Mouse (Mus musculus) kidney, embryonic 16.5 days (tissue): ENCODE data around the gene Gpr84. TPM values are rescaled to one million over a fixed set of nuclear protein-coding genes. Genes with fewer than 3 reads are reported as not detected.

Source experiments
- ATAC-seq: fragments of 200-750 bp; cut with Nextera tagmentation; 2 replicates; pipeline ENCODE4 v1.8.0; 2017; ENCODE audit warnings: moderate TSS enrichment; ENCODE audit not compliant: low FRiP score, low TSS enrichment
- H3K27ac ChIP-seq: fragments of 300-500 bp; sonication (generic); 2 replicates; pipeline ENCODE4 v1.5.1; 2014; ENCODE audit warnings: low read length
- H3K27me3 ChIP-seq: fragments of 300-500 bp; sonication (generic); 2 replicates; pipeline ENCODE4 v1.6.1; 2014; ENCODE audit warnings: low read length, control low read depth, mixed read lengths; ENCODE audit not compliant: insufficient read depth
- H3K36me3 ChIP-seq: fragments of 300-500 bp; sonication (generic); 2 replicates; pipeline ENCODE4 v1.6.1; 2014; ENCODE audit warnings: low read length, control low read depth, mixed read lengths; ENCODE audit not compliant: insufficient read depth
- H3K4me1 ChIP-seq: fragments of 300-500 bp; sonication (generic); 2 replicates; pipeline ENCODE4 v1.6.1; 2014; ENCODE audit warnings: low read length, control low read depth, mixed read lengths; ENCODE audit not compliant: insufficient read depth
- H3K4me2 ChIP-seq: fragments of 300-500 bp; sonication (generic); replicated peaks from 2 replicates; pipeline ENCODE4 v1.6.1; 2014; ENCODE audit warnings: low read depth, low read length
- H3K4me3 ChIP-seq: fragments of 300-500 bp; sonication (generic); 2 replicates; pipeline ENCODE4 v1.5.1; 2014; ENCODE audit warnings: mild to moderate bottlenecking, low read length
- H3K9ac ChIP-seq: fragments of 300-500 bp; sonication (generic); replicated peaks from 2 replicates; pipeline ENCODE4 v1.6.1; 2014; ENCODE audit warnings: low read length
- H3K9me3 ChIP-seq: fragments of 300-500 bp; sonication (generic); 2 replicates; pipeline ENCODE4 v1.6.1; 2016; ENCODE audit warnings: low read length, control low read depth
- WGBS: fragments of 180-500 bp; shearing (Covaris S2); extraction: QIAGEN DNeasy Blood & Tissue Kit; methylation state at CpG from one replicate; pipeline ENCODE4 v1.1.7; 2014; 5-methylcytosine and 5-hydroxymethylcytosine counted together
- polyA plus RNA-seq: library from polyadenylated mRNA; unstranded; fragments of >200 nt; fragmentation: Nextera tagmentation; extraction: Ambion mirVana; gene quantifications from 2 replicates; pipeline ENCODE4 v1.2.1, GENCODE M21; 2015

Gene Gpr84
- polyA plus RNA-seq, 1 experiment from 2014 or later, result 0.30 TPM

DNA sequence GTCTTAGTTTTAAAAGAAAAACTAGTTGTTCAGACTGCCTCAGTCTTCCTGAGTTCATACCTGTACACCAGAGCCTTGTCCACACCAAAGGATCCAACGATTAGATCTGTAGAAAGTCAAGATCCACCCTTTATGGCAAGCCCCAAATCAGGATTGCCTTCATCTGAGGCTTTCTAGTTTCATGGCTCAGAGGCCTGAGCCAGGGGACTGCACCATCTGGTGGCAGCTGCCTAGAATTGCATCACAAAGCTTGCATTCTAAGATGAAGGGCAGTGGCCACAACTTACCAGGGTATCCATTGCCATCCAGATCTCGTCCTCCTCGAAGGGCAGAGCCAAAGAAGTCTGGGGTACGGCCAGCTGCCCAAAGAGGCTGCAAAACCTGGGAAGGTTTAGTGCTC lies 42.4 kb upstream of the Gpr84 start:
- Histone ChIP-seq H3K4me2 (no peak overlapping the region), H3K36me3 (peaks cover 55% of the 10 kb centered on the region), H3K4me1 (no peaks in the 10 kb centered on the region), H3K27me3 (no peaks in the 10 kb centered on the region), H3K9me3 (no peaks in the 10 kb centered on the region), H3K27ac (no peak overlapping the region), H3K4me3 (no peak overlapping the region), H3K9ac (no peak overlapping the region)
- 35% methylated on average over 4 of the region's 4 CpGs for WGBS
- no peak; the same call in 1 of the 2 replicates for ATAC-seq

DNA sequence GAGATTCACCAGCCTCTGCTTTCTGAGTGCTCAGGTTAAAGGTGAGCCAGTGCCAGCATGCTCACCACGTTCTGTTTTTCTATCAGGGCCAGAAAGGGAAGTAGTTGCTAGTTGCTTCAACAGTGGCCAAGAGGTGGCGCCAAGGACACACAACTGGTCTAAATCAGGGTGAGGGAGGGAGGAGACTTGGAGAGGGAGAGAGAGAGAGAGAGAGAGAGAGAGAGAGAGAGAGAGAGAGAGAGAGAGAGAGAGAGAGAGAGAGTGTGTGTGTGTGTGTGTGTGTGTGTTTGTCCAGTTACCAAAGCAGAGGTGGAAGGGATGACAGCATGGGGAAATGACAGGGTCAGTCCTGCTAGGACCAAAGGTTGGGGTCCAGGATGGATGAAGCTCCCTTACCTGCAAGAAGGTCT lies 36.9 kb upstream of the Gpr84 start:
- Histone ChIP-seq H3K4me2 (no peak overlapping the region), H3K9me3 (no peaks in the 10 kb centered on the region), H3K4me3 (no peak overlapping the region), H3K9ac (no peak overlapping the region), H3K36me3 (peaks cover 64% of the 10 kb centered on the region), H3K27me3 (no peaks in the 10 kb centered on the region), H3K4me1 (no peaks in the 10 kb centered on the region), H3K27ac (no peak overlapping the region)
- WGBS, result 8% methylated on average over 2 of the region's 2 CpGs
- no peak for ATAC-seq

DNA sequence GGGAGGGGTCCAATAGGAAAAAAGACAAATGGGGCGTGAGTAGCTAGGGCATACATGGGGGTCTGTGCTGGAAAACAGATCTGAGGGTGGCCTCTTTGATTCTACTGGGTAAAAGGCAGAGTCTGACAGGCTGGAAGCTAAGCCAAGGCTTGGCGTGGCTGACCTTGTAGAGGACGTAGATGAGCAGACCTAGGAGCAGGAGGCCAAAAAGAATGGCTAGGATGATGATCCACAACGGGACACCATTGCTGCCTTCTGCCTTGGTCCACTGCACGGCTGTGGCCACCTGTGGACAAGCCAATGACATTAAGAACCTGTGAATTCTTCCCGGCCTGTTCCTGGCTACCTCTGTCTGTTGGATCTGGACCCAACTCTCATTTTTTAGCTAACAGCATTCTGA lies 35.4 kb upstream of the Gpr84 start:
- no peak overlapping the region for H3K27ac ChIP-seq
- peaks cover 49% of the 10 kb centered on the region for H3K36me3 ChIP-seq
- H3K9ac ChIP-seq, result no peak overlapping the region
- H3K9me3 ChIP-seq, result no peaks in the 10 kb centered on the region
- ATAC-seq, result no peak
- H3K4me2 ChIP-seq, result no peak overlapping the region
- peaks cover 10% of the 10 kb centered on the region; the same call in 1 of the 2 replicates for H3K27me3 ChIP-seq
- WGBS, result 86% methylated on average over 6 of the region's 6 CpGs
- H3K4me3 ChIP-seq, result no peak overlapping the region
- H3K4me1 ChIP-seq, result no peaks in the 10 kb centered on the region

DNA sequence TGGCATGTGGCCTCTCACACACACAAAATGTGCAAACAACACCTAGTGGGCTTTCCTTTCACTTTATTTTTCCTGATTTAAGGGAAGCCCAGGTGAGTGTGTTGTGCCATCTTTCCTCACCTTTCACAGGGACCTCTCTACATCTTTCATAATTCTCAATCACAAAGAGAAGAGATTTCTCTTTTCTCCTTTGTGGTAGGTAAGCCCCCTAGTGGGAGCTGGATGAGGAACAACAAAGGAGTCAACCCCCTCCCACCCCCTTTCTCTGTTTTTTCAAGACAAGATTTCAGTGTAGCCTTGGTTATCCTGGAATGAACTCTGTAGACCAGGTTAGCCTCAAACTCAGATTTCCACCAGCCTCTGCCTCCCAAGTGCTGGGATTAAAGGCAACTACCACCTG lies 33.1 kb upstream of the Gpr84 start:
- Histone ChIP-seq H3K4me3 (no peak overlapping the region), H3K4me1 (peaks cover 13% of the 10 kb centered on the region), H3K9ac (no peak overlapping the region), H3K27ac (no peak overlapping the region), H3K9me3 (no peaks in the 10 kb centered on the region), H3K36me3 (peaks cover 31% of the 10 kb centered on the region), H3K4me2 (no peak overlapping the region), H3K27me3 (peaks cover 23% of the 10 kb centered on the region; the same call in 1 of the 2 replicates)
- no peak for ATAC-seq

DNA sequence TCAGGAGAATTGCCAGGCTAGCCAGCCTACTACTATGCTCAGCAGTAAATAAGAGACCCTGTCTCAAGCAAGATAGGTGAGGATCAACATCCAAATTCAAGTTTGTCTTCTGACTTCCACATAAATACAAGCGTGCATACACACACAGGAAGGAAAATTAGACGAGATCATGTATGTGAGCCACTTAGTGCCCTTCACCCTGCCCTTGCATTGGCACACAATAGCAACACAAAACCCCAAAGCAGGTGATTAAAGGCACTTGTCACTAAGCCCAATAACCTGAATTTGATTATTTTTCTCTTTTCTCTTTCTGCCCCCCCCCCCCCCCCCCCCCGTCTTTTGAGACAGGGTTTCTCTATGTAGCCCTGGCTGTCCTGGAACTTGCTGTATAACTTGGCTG lies 32.6 kb upstream of the Gpr84 start:
- 80% methylated on average over 2 of the region's 3 CpGs for WGBS
- no peak for ATAC-seq
- Histone ChIP-seq H3K9ac (no peak overlapping the region), H3K9me3 (no peaks in the 10 kb centered on the region), H3K36me3 (peaks cover 29% of the 10 kb centered on the region), H3K4me1 (peaks cover 13% of the 10 kb centered on the region), H3K4me2 (no peak overlapping the region), H3K4me3 (no peak overlapping the region), H3K27ac (no peak overlapping the region), H3K27me3 (peaks cover 27% of the 10 kb centered on the region; the same call in 1 of the 2 replicates)

DNA sequence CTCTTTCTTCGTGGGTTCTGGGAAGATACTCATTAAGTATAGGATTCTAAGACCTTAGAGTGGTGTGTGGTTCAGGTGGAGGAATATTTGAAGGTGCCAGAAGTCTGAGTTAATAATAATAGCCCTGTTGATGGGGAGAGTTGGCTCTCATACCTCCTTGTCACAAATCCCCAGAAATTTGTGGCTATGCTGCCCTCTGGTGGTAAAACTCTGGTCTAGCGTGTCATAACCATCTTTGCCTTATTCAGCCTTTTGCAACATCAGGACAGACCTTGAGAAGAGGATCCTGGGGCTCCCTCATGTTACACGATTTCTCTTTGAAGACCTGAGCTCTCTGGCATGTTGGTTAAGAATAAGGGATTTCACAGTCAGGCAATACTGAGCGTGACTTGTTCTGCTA lies 32.0 kb upstream of the Gpr84 start:
- WGBS, result 25% methylated on average over 4 of the region's 4 CpGs
- ATAC-seq, result no peak

DNA sequence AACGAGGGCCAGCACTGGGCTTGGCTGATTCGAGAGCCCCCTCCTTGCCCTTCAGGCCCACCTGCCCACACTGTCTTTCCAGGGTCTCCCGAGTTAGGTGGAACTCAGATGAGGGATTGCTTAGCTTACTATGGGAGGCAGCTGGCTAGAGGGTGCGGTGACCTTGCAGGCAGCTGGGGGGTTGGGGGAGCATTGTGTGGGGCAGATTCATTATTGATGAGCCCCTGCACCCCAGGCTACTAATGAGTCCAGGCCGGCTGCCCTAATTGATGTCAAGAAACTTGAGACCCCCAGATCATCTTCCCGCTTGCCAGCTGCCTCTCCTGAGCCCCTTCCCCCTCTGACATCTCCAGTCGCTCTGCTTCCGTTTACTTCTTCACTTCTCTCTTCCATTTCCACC lies 31.1 kb upstream of the Gpr84 start:
- Histone ChIP-seq H3K9ac (0 out of 2 replicates have a peak overlapping the region, but pooled peaks have one; percentile 9), H3K4me3 (no peak overlapping the region), H3K9me3 (no peaks in the 10 kb centered on the region), H3K27me3 (peaks cover 27% of the 10 kb centered on the region; the same call in 1 of the 2 replicates), H3K27ac (no peak overlapping the region), H3K36me3 (peaks cover 25% of the 10 kb centered on the region), H3K4me2 (no peak overlapping the region), H3K4me1 (peaks cover 13% of the 10 kb centered on the region)
- no peak for ATAC-seq
- WGBS, result 32% methylated on average over 8 of the region's 8 CpGs

More for the DNA sequence above, 32.0 kb upstream of the Gpr84 start:
- H3K27ac ChIP-seq, result no peak overlapping the region
- no peak overlapping the region for H3K9ac ChIP-seq
- H3K4me3 ChIP-seq, result no peak overlapping the region
- H3K27me3 ChIP-seq, result peaks cover 27% of the 10 kb centered on the region; the same call in 1 of the 2 replicates
- peaks cover 13% of the 10 kb centered on the region for H3K4me1 ChIP-seq
- H3K36me3 ChIP-seq, result peaks cover 25% of the 10 kb centered on the region
- H3K4me2 ChIP-seq, result no peak overlapping the region
- H3K9me3 ChIP-seq, result no peaks in the 10 kb centered on the region

DNA sequence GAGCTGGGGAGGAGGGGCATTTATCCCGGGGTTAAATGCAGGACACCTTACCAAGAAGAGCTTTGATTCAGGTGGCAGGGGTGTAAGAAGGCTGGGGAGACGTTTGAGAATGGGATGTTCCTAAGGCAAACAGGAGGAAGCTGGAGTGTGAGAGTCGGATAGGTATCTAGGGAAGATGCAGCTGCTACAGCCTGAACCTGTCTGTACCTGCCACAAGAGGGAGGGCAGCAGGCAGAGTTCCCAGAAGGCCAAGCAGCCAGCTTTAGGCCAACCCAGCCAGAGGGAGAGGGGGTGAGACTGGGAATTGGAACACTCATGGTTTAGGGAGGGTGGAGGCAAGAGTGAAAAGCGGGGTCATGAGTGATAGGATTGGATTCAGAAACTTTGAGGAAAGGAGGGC lies 30.4 kb upstream of the Gpr84 start:
- peaks cover 27% of the 10 kb centered on the region; the same call in 1 of the 2 replicates for H3K27me3 ChIP-seq
- 26% methylated on average over 4 of the region's 4 CpGs for WGBS

DNA sequence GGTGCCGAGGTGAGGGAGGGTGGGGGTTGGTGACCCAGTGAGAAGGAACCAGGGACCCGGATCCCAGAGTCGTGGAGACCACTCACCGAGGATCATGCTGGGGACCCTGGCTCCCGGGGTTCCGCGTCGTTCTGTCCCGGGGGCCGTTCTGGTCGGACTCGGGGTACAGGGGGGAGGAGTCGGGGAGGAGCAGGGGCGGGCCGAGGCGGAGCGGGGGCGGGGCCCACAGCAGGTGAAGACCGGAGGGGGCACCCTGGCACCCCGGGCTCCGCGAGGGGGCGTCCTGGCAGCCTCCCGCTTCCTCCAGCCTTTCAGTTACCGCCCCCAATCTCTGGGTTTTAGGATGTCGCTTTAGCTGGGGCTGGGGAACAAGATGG lies 29.5 kb upstream of the Gpr84 start, which contains the start of gene Zfp385a:
Gene Zfp385a, minus strand, starts transcription at position 133 of the 377 bp plus-strand sequence.
- Histone ChIP-seq H3K27ac (no peak within 1 kb of the TSS), H3K27me3 (peaks cover 27% of the 10 kb centered on the region; the same call in 1 of the 2 replicates), H3K4me1 (peaks cover 16% of the 10 kb centered on the region), H3K4me3 (peak within 1 kb of the TSS; percentile 58), H3K9me3 (no peaks in the 10 kb centered on the region), H3K9ac (peak within 1 kb of the TSS; percentile 58), H3K36me3 (peaks cover 12% of the 10 kb centered on the region), H3K4me2 (peak within 1 kb of the TSS; percentile 68)
- peak; percentile 32; the same call in 1 of the 2 replicates for ATAC-seq
- WGBS, result under 1% methylated on average over 23 of the region's 26 CpGs

More for the DNA sequence above, 30.4 kb upstream of the Gpr84 start:
- peak overlapping the region; percentile 68; the same call in 1 of the 2 replicates for H3K4me2 ChIP-seq
- peaks cover 17% of the 10 kb centered on the region for H3K36me3 ChIP-seq
- no peak for ATAC-seq
- no peak overlapping the region for H3K9ac ChIP-seq
- no peak overlapping the region for H3K27ac ChIP-seq
- peaks cover 13% of the 10 kb centered on the region for H3K4me1 ChIP-seq
- H3K4me3 ChIP-seq, result no peak overlapping the region
- H3K9me3 ChIP-seq, result no peaks in the 10 kb centered on the region

DNA sequence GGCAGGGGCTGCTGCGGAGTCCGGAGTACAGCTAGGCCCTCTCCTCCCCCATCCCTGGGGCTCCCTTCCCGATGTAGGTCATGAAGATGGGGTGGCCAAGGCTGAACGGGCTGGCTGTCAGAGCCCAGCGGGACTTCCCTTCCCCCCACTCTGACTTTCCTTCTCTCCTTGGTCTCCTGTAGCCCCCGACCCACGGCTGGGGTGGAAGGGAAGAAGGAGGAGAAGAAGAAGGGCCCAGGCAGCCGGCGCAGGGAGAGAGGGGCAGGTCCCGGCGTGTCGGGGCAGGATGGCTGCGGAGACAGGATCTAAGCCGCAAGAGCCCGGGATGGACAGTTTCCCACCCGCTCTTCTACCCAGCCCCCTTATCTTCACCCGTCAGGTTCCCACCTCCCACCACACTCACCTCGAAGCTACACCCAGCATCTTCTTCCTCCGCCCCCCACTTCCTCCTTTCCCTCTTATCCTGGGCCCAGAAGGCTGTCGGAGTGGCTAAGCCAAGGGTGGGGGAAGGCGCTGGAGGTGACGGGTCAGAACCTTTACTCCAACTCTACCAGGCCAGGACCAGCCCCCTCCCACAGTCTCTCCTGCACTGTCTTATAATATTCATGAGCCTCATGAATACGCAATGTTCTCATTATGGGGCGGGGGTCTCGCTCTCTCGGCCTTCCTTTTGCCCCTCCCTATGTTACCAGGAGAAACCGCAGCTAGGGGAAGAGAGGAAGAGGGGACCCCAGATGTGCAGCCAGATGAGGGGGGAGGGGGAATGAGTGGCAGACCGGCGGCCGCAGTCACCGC lies 29.0 kb upstream of the Gpr84 start:
- WGBS, result 4% methylated on average over 28 of the region's 31 CpGs
- peak overlapping the region; percentile 68 for H3K4me2 ChIP-seq
- H3K4me3 ChIP-seq, result peak overlapping the region; percentile 58
- peaks cover 6% of the 10 kb centered on the region for H3K36me3 ChIP-seq
- ATAC-seq, result peak; percentile 11; the same call in 1 of the 2 replicates
- no peaks in the 10 kb centered on the region for H3K9me3 ChIP-seq
- H3K9ac ChIP-seq, result peak overlapping the region; percentile 58
- no peak overlapping the region for H3K27ac ChIP-seq
- H3K4me1 ChIP-seq, result peaks cover 18% of the 10 kb centered on the region
- peaks cover 27% of the 10 kb centered on the region; the same call in 1 of the 2 replicates for H3K27me3 ChIP-seq
